Comparison of ENCODE assay signal across 25 mouse cellular contexts in the genomic region with DNA sequence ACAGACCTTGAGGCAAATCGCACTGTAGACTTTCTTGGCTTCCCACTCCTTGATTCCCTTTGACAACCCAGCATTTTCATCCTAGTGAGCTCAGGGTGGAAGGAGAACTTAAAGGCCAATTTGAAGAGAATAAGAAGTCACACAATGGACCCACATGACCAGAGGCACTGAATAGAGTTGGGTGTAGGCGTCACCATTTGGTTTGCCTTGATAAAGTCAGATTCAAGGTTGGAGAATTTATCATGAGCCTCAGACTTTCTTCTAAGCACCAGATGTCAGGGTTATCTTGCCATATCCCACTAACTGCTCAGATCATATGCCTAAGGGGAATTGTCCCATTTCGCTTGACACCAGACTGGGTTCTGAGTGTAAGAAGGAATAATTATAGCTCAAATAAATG. TPM values are rescaled to one million over a fixed set of nuclear protein-coding genes. Genes with fewer than 3 reads are reported as not detected.
DNase-seq lines count a peak whose midpoint lies in the region; ATAC-seq and TF ChIP-seq lines count a peak whose summit lies in the region.
"Had no signal": no experiment of that assay in that cellular context is flagged by ENCODE, and none has a peak within 500 bp of the region (broad histone marks: within the 10 kb centered on the region; RNA-seq: fewer than 3 reads in every experiment).

No protein-coding gene starts in this region.

- H3K4me3 ChIP-seq in liver, postnatal 0 days (ENCODE audit: low read depth, low read length) = no peak overlapping the region
- H3K4me3 ChIP-seq: erythroblast, embryonic 14.5 days; hindbrain, embryonic 15.5 days; intestine, embryonic 15.5 days; limb, embryonic 15.5 days had no signal

- ATAC-seq in liver, postnatal 0 days = peak; percentile 93
- ATAC-seq: forebrain, embryonic 14.5 days; intestine, embryonic 15.5 days had no signal

- peaks cover 13% of the 10 kb centered on the region for H3K4me1 ChIP-seq in liver, postnatal 0 days (ENCODE audit: insufficient read depth)
- H3K4me1 ChIP-seq: hindbrain, embryonic 15.5 days; intestine, embryonic 15.5 days; limb, embryonic 15.5 days had no signal

- 56% methylated on average over 3 of the region's 3 CpGs for WGBS in liver, postnatal 0 days (ENCODE audit: insufficient replicate concordance)

- peak overlapping the region; percentile 40 for H3K4me2 ChIP-seq in liver, postnatal 0 days (ENCODE audit: low read depth, low read length)
- H3K4me2 ChIP-seq: hindbrain, embryonic 15.5 days; intestine, embryonic 15.5 days; limb, embryonic 15.5 days had no signal

- intact Hi-C loops in heart, postnatal 10 days (cut with DNase I) = no loop called here

- H3K9me3 ChIP-seq in liver, postnatal 0 days (ENCODE audit: low read length) = 0 out of 2 replicates have a peak, but pooled peaks cover 2% of the 10 kb centered on the region
- H3K9me3 ChIP-seq: hindbrain, embryonic 15.5 days; intestine, embryonic 15.5 days; limb, embryonic 15.5 days had no signal

- peak overlapping the region; percentile 26 for H3K9ac ChIP-seq in liver, postnatal 0 days (replicated peaks)
- H3K9ac ChIP-seq: hindbrain, embryonic 15.5 days; intestine, embryonic 15.5 days; limb, embryonic 15.5 days had no signal

- peak overlapping the region; percentile 51; the same call in 1 of the 2 replicates for H3K27ac ChIP-seq in liver, postnatal 0 days (ENCODE audit: low read depth)
- H3K27ac ChIP-seq: hindbrain, embryonic 15.5 days; intestine, embryonic 15.5 days; limb, embryonic 15.5 days had no signal

- TF ChIP-seq CTCF in liver, postnatal 0 days (IDR thresholded peaks at IDR 0.05; ENCODE audit: low read depth) = no peak

- peak; percentile 30 for DNase-seq in heart, adult 11 months
- DNase-seq in heart, postnatal 10 days = no peak
- DNase-seq in MEL-GATA-1-ER (ENCODE audit: extremely low read depth, low read depth) (peak; percentile 56), liver (peak; percentile 54)
- no peak for DNase-seq in liver, postnatal 0 days
- no peak for DNase-seq in embryo, embryonic 9.5 days (ENCODE audit: extremely low spot score)
- no peak for DNase-seq in kidney, postnatal 14 days
- DNase-seq in kidney, postnatal 25 days = no peak
- DNase-seq: cerebellum, adult 2 months; cerebellum, postnatal 36 days; gastrocnemius, postnatal 14 days; heart, postnatal 4 days; kidney, adult 9 months; lung, postnatal 10 days; midbrain, embryonic 14.5 days; thymus, adult 2 months had no signal

- TF ChIP-seq EP300 in liver, postnatal 0 days (IDR thresholded peaks at IDR 0.05; ENCODE audit: low read depth) = peak; percentile 99

- no peaks in the 10 kb centered on the region for H3K27me3 ChIP-seq in liver, postnatal 0 days (ENCODE audit: insufficient read depth, low read length)
- H3K27me3 ChIP-seq: CH12.LX; hindbrain, embryonic 15.5 days; intestine, embryonic 15.5 days; limb, embryonic 15.5 days had no signal

- H3K36me3 ChIP-seq in liver, postnatal 0 days (replicated peaks; ENCODE audit: insufficient read depth, low read length) = no peaks in the 10 kb centered on the region
- H3K36me3 ChIP-seq: hindbrain, embryonic 15.5 days; intestine, embryonic 15.5 days; limb, embryonic 15.5 days had no signal

RNA-seq across cellular contexts. Expression of a gene that starts 29.3 kb away (rescaled TPM):
- total RNA-seq in heart, postnatal 10 days (2021) = not detected
- not detected in 2 replicates for polyA plus RNA-seq in liver, postnatal 0 days (2015; fragmentation: Nextera tagmentation; extraction: Ambion mirVana)
- total RNA-seq: adrenal gland, adult 18-20 months; CH12.LX; heart, postnatal 4 days; megakaryocyte, adult 5-6 weeks had no signal
- polyA plus RNA-seq: erythroblast, embryonic 14.5 days; large intestine, adult 2 months; thymus, adult 2 months had no signal

Comparison
In these comparisons a context has a peak if more than half of its experiments do, and no peak if none do; other contexts are left out.
1. DNase-seq: peak in heart, adult 11 months (single experiment), MEL-GATA-1-ER (single experiment) and liver (single experiment); none in heart, postnatal 10 days (0 of 2), liver, postnatal 0 days (single experiment), embryo, embryonic 9.5 days (single experiment), kidney, postnatal 14 days (single experiment) and kidney, postnatal 25 days (0 of 2).